Mouse (Mus musculus): ENCODE measurements around the gene 2010111I01Rik.

- TF ChIP-seq CTCF (IDR thresholded peaks at IDR 0.05) (0 out of 2 replicates have a peak, but pooled peaks have one; percentile 14), EP300 (IDR thresholded peaks at IDR 0.05; ENCODE audit: insufficient read depth, low read depth, low read length) (no peak)
Measured at GRCm38 (mm10) chr13:63279807-63280206, 315.1 kb downstream of the 2010111I01Rik start.

Measured in heart, adult 2 months (tissue).